Mouse (Mus musculus) testis, adult 2 months (tissue): ENCODE results near the gene Ccnt1. TPM values are rescaled to one million over a fixed set of nuclear protein-coding genes. Genes with fewer than 3 reads are reported as not detected.
A peak's percentile ranks its signal among the peaks of the same experiment; 100 is the strongest.

Experiments used
- H3K27ac ChIP-seq: fragments of 200-500 bp; 2 replicates; pipeline ENCODE4 v1.5.1; 2012; ENCODE audit warnings: low read depth, low read length; ENCODE audit not compliant: control insufficient read depth, insufficient read depth
- H3K27me3 ChIP-seq: fragments of 200-500 bp; 2 replicates; pipeline ENCODE4 v1.6.1; 2012; ENCODE audit warnings: mild to moderate bottlenecking, low read length, moderate library complexity; ENCODE audit not compliant: control insufficient read depth, insufficient read depth
- H3K36me3 ChIP-seq: fragments of 200-500 bp; 2 replicates; pipeline ENCODE4 v1.6.1; 2012; ENCODE audit warnings: mild to moderate bottlenecking, low read length; ENCODE audit not compliant: control insufficient read depth, insufficient read depth
- H3K4me1 ChIP-seq: fragments of 200-500 bp; 2 replicates; pipeline ENCODE4 v1.6.1; 2012; ENCODE audit warnings: low read length; ENCODE audit not compliant: control insufficient read depth, insufficient read depth
- H3K4me3 ChIP-seq: fragments of 200-500 bp; 2 replicates; pipeline ENCODE4 v1.5.1; 2012; ENCODE audit warnings: low read depth, mild to moderate bottlenecking, low read length, moderate library complexity, mixed read lengths; ENCODE audit not compliant: control insufficient read depth
- CTCF ChIP-seq: fragments of 200-500 bp; IDR thresholded peaks from 2 replicates; pipeline ENCODE4 v1.5.1; 2012; ENCODE audit warnings: low read depth, mild to moderate bottlenecking, inconsistent platforms, low read length, moderate library complexity; ENCODE audit not compliant: control insufficient read depth, insufficient read depth, insufficient replicate concordance
- POLR2A ChIP-seq: fragments of 200-500 bp; IDR thresholded peaks from 2 replicates; pipeline ENCODE4 v1.6.1; 2012; ENCODE audit warnings: low read depth, mild to moderate bottlenecking, inconsistent platforms, low read length, moderate library complexity; ENCODE audit not compliant: control insufficient read depth
- polyA plus RNA-seq: library from polyadenylated mRNA; depleted of rRNA; stranded (reverse); fragments of >200 nt; gene quantifications from 2 replicates; pipeline ENCODE4 v1.2.3, GENCODE M21; 2012

Gene Ccnt1
- polyA plus RNA-seq, 1 experiment, result 15.1 TPM

DNA sequence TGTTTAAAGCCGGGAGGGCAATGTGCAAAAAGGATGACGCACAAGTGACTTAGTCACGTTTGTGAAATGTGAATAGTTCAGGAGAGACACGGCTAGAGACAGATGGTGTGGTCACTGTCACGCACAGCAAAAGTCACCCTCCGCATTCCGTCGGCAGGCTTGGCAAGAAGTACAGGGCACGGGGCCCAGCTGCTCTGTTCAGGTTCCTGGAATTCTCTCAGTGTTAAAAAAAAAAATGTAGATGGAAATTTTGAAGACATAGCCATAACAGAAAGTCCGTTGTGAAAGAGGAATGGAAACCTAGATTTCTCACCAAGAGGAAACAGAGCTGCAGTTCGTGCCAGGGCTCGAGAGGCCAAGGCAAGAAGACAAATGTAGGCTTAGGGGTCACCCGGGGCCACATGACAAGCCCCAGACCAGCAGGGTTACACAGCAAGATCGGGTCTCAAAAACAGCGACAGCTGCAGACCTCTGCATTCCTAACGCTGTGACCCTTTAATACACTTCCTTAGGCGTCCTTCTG is 57.9 kb downstream of the Ccnt1 start:
- H3K4me3 ChIP-seq, result no peak overlapping the region
- H3K4me1 ChIP-seq, result peaks cover 5% of the 10 kb centered on the region
- no peaks in the 10 kb centered on the region for H3K36me3 ChIP-seq
- no peak overlapping the region for H3K27ac ChIP-seq
- no peaks in the 10 kb centered on the region for H3K27me3 ChIP-seq
- TF ChIP-seq POLR2A, result no peak

GRCm38 (mm10) chr15:98512232-98512631 is 58.5 kb downstream of the Ccnt1 start:
- Histone ChIP-seq H3K27ac (no peak overlapping the region; the same call in 1 of the 2 replicates), H3K36me3 (no peaks in the 10 kb centered on the region), H3K4me1 (peaks cover 6% of the 10 kb centered on the region), H3K4me3 (no peak overlapping the region), H3K27me3 (no peaks in the 10 kb centered on the region)
- TF ChIP-seq CTCF (no peak), POLR2A (no peak)

- no peak overlapping the region for H3K27ac ChIP-seq
- H3K4me3 ChIP-seq, result no peak overlapping the region
- no peaks in the 10 kb centered on the region for H3K27me3 ChIP-seq
- TF ChIP-seq CTCF (no peak), POLR2A (no peak)
- H3K36me3 ChIP-seq, result no peaks in the 10 kb centered on the region
- peaks cover 6% of the 10 kb centered on the region for H3K4me1 ChIP-seq
Observed at GRCm38 (mm10) chr15:98511386-98511928, 59.3 kb downstream of the Ccnt1 start.

DNA sequence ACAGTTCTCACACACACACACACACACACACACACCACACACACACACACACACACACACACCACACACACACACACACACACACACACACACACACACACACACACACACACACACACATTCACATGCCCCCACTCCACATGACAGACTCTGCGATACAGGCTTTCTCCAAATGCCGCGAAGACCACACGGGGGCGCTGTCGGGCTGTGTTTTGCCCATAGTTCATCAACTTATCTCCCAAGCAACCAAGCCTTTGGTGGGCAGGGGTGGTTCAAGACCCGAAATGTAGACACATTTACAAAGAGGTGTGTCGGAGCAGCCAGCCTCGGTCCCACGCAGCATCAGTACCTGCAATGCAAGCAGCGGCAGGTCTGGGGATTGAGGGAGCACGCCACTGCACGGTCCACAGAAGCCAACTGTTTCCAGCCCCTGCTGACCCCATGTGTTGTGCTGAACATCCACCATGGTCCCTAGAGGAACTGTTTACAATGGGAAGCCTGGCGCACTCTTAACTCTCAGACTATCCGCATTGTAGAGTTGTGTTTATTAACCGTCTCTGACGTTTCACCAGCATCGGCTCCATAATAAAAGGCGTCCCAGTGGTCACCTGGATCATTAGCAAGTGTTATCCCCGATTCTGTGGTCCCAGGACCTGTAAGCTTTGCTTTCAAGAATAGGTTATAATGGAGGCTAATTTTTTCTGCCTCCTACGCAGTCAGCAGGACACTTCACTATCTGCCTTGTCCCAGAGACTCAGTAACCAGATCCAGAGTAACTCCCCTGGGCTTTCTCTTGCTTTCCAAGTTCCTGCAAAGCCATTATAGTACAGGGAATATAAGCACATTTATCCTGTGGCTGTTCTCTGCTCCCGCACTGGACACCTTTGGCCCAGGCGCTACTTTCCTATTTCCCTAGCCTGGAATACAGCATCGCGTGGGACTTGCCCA is 60.0 kb downstream of the Ccnt1 start:
- peaks cover 6% of the 10 kb centered on the region for H3K4me1 ChIP-seq
- no peak overlapping the region for H3K27ac ChIP-seq
- TF ChIP-seq CTCF (peak; percentile 96), POLR2A (no peak)
- H3K4me3 ChIP-seq, result peak overlapping the region; percentile 50
- H3K27me3 ChIP-seq, result no peaks in the 10 kb centered on the region
- H3K36me3 ChIP-seq, result no peaks in the 10 kb centered on the region

GRCm38 (mm10) chr15:98509387-98509786 is 61.3 kb downstream of the Ccnt1 start:
- no peak for TF ChIP-seq CTCF
- no peak for TF ChIP-seq POLR2A
- Histone ChIP-seq H3K36me3 (no peaks in the 10 kb centered on the region), H3K4me1 (peaks cover 8% of the 10 kb centered on the region)

DNA sequence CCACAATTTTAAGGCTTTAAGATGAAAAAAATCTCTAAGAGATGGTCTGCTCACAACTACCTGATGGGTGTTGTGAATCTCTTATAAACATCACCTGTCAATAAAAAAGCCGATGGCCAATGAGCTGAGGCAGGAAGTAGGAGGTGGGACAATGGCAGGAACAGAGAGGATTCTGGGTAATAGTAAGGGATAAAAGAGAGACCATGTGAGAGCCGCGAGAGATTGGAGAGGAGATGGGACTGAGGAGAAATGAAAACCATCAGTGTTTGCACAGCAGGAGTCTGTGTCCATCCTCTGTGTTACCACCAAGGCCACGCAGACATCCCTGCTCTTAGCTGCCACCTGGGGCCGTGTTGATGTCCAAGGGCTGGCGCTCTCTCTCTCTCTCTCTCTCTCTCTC is 63.4 kb downstream of the Ccnt1 start:
- H3K27ac ChIP-seq, result no peak overlapping the region
- H3K36me3 ChIP-seq, result no peaks in the 10 kb centered on the region
- TF ChIP-seq POLR2A (no peak), CTCF (no peak)
- no peaks in the 10 kb centered on the region for H3K27me3 ChIP-seq
- no peak overlapping the region for H3K4me3 ChIP-seq
- peaks cover 11% of the 10 kb centered on the region for H3K4me1 ChIP-seq

More at GRCm38 (mm10) chr15:98509387-98509786, 61.3 kb downstream of the Ccnt1 start:
- Histone ChIP-seq H3K27me3 (no peaks in the 10 kb centered on the region), H3K27ac (no peak overlapping the region), H3K4me3 (no peak overlapping the region)

DNA sequence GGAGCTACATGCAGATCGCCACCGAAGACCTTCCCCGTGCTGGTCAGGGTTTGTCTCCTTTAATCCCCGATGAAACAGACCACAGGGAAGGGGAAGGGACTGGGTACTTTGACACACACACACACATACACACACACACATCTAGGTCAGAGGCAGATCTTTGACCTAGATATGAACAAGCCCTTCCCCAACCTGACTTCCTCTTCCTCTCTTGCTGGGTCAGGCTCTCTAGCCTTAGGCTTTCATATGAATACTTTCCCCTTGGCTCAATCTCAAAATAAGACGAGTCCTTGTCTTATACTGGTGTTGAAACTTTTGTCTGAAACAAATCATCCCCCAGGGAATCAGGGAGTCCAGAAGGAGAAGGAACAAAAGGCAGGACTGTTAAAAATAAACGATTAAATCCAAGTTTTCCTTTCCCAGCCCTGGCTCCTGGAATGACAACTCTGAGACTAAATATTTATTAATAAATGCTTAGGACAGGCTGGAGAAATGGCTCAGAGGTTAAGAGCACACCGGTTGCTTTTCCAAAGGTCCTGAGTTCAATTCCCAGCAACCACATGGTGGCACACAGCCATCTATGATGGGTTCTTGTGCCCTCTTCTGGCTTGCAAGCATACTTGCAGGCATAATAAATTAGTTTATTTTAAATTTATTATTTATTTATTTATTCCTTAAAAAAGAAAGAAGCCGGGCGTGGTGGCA is 64.3 kb downstream of the Ccnt1 start:
- TF ChIP-seq CTCF (no peak), POLR2A (no peak)
- Histone ChIP-seq H3K4me1 (peaks cover 11% of the 10 kb centered on the region), H3K4me3 (no peak overlapping the region), H3K27ac (no peak overlapping the region), H3K36me3 (no peaks in the 10 kb centered on the region), H3K27me3 (no peaks in the 10 kb centered on the region)
